Mouse (Mus musculus): ENCODE data around the gene Ikbke.

- TF ChIP-seq ZNF384 (IDR thresholded peaks at IDR 0.05; ENCODE audit: low read depth, low read length) (no peak), MAFK (IDR thresholded peaks at IDR 0.05; ENCODE audit: insufficient read depth, low read depth, low read length) (no peak), HCFC1 (IDR thresholded peaks at IDR 0.05; ENCODE audit: borderline replicate concordance, insufficient read depth, low read length) (no peak), ZC3H11A (IDR thresholded peaks at IDR 0.05; ENCODE audit: borderline replicate concordance, low read depth, low read length) (no peak)
Measured at GRCm38 (mm10) chr1:131324816-131325463, 45.5 kb upstream of the Ikbke start.
